Mouse (Mus musculus): ENCODE measurements around the gene Sec23ip.
"Not testable (repeated sequence)": the region's sequence is repeated elsewhere in the genome, so short reads cannot be mapped to it uniquely, and the experiment has no call there.

Sec23ip gene

DNA sequence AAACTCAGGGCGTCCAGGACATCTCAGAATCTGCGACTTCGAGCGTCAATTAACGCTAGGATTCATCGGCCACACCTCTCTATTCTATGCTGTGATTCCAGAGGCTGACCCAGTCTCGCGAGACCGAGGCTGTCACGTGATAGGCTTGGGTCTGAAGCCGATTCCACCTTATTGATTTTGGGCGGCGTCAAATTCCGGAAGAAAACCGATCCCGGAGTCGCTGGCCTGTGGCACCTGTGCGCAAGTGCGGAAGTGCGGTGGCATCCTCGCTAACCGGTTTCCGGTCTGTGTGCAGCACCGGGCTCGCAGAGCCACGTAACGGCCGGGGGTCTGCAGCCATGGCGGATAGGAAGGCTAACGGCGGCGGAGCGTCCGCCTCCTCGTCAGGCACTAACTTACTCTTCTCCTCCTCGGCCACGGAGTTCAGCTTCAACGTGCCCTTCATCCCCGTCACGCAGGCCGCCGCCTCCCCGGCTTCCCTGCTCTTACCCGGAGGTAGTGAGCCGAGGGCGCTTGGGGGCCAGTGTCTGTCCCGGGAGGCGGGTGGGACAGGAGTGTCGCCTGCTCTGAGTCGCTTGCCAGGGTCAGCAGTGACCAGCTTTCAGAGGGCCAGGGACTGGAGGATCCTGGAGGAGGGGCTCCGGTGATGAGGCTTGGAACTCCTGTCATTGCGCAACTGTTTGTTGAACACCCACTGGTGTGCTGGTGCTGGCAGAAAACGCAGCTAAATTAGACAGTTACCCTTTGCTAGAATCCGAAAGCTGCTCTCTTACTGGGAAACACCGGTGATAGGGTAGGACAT is at the start of gene Sec23ip:
Gene Sec23ip (plus strand): TSS at position 260 of the 802 bp plus-strand sequence.
- DNase-seq: peak; percentile 100

DNA sequence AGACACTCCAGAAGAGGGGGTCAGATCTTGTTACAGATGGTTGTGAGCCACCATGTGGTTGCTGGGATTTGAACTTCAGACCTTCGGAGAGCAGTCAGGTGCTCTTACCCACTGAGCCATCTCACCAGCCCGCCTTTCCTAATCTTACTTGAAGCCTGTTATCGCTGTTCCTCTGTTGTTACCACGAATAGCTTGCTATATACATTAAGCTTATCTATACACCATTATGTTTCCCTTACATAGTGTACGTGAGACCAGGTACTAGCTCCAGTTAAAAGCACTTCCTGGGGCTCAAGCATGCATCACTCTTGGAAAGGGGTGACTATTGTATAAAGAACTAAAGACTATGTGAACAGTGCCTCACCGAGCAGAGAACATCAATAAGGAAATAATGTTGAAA is 44.8 kb upstream of the Sec23ip start:
- DNase-seq: not testable (repeated sequence)

DNA sequence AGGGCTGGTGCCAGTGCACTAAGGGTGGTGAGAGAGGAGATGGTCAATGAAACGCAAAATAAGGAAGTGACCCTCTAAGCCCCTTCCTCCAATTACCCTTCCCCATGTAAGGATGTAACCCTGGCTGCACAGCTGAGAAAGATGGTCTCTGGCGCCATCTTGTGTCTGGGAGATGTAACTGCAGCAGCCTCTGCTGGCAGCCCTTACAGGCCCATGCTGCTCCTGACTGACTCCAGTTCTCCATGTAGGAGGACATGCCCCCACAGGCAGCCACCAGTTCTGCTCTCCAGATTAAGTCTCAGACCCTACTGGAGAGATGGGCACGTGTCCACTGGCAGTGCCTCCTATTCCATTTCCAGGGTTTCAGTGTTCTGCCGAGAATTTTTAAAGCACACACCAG is 39.0 kb upstream of the Sec23ip start:
- DNase-seq: peak; percentile 68

DNA sequence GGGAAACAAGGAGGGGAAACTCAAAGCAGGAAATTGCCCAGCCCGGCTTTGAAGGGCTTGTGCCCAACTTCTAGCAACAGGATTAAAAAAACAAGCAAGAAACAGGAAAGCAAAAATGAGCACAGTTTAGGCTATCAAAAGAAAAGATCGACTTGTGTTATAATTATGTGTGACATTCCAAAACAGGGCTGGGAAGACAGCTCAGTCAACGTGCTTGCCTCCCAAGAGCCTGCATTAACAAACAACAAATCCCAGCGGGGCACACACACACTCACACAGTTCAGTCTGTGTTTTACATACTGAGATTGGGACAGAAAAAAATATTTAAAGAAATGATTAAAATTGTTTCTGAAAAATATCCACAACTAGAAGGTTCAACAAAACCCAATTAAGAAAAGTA is 26.8 kb upstream of the Sec23ip start:
- no peak for DNase-seq

GRCm38 (mm10) chr7:128724761-128725160 is 20.0 kb upstream of the Sec23ip start:
- DNase-seq: peak; percentile 84

- no peak for DNase-seq
Observed at GRCm38 (mm10) chr7:128725189-128725588, 19.6 kb upstream of the Sec23ip start.

GRCm38 (mm10) chr7:128726999-128727398 is 17.7 kb upstream of the Sec23ip start:
- DNase-seq: no peak

DNA sequence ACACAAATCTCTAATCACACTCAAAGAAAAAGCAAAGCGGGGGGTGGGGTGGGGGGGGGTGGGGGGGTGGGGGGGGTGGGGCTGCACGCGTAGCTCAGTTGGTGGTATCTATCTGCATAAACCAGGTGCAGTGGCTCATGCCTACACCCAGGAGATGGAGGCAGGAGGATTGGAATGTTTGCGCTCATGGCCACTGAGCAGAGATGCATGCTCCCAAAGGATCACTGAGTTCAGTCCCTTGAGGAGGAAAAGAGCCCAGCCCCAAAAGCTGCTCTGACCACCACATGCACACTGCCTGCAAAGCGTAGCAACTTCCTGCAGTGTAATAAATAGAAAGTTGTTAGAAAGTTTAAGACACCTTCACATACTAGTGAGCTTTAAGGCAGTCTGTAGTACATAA is 17.0 kb upstream of the Sec23ip start:
- DNase-seq: no peak

- DNase-seq: peak; percentile 32
Observed at GRCm38 (mm10) chr7:128728738-128729137, 16.0 kb upstream of the Sec23ip start.

GRCm38 (mm10) chr7:128731585-128731984 is 13.2 kb upstream of the Sec23ip start:
- no peak for DNase-seq

GRCm38 (mm10) chr7:128738041-128738440 is 6.7 kb upstream of the Sec23ip start:
- DNase-seq: no peak

- DNase-seq: no peak
Observed at GRCm38 (mm10) chr7:128739116-128739461, 5.7 kb upstream of the Sec23ip start.

DNA sequence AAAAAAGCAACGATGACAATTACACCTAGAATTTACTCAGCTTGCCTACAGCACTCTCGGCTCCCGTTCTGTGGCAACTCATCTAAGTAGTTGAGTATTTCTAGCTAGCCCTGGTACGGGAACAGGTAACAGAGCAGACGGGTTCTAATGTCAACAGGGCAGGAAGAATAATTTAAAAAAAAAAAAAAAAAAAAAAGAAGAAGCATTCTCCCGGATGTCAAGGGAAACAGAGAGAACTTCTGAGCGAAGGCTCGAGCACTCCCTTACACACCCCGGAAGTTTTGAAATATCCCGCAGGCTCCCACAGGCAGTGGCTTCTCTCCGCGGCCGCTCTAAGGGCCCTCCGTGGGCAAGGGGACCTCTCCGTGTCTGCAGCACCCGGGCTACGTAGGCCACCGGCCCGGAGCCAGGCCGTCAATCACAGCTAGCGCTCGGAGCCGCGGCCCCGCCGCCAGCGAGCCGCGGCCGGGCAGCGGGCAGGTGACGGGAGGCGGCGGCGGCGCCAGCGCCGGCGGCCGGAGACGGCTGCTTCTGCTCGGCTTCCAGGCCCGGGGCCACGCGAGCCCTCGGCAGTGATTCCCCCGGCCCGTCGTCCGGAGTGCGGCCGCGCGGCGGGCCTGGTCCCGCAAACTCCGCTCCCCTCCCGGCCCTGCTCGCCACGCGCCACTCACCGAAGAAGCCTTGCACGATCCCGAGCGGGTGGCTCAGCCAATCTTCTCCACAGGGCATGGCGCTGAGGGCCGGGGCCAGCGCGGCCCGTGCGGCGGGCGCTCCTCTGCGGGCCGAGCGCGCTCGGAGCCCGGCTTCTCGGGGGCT is 5.1 kb upstream of the Sec23ip start:
- peak; percentile 48 for DNase-seq

- peak; percentile 97 for DNase-seq
Observed at GRCm38 (mm10) chr7:128740334-128740733, 4.4 kb upstream of the Sec23ip start, which contains the start of gene Mcmbp. Gene Mcmbp (minus strand): TSS chr7:128740495.

DNA sequence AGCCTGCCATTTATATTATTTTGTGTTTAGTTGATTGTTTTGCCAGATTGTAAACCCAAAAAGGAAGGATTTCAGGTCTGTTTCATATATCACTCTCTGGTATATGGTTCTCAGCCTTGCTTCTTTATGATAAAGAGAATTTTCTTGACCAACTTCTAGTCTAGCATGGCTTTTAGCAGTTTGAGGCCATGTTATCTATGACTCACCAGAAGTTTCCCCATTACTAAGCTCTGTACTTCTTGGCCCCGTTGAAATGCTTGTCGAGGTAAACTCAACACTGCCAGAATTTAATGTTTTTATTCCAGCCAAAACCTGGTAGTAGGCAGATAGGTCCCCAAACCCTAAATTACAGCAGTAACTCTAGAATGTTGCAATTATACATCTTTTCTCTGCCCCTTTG is 845 bp upstream of the Sec23ip start:
- no peak for DNase-seq

DNA sequence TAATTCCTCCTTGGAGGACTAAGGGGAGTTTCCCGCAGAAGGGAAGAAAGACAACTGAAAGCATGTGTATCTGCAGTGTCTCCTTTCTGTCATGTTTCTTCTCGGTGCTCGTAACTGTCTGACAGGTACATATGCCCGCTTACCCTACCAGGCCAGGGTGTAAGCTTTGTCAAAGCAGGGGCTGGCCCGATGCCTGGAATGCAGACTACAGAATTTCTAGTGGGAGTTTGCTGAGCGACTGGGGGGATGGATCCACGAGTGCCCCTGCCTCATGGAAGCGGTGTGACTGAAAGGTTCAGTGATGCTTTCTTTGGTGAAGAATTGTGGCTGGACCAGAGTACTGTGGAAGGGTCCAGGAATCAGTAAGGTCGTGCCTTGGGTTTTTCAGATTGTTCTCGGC is 1.4 kb downstream of the Sec23ip start:
- DNase-seq: peak; percentile 16

- DNase-seq: peak; percentile 85
Observed at GRCm38 (mm10) chr7:128748758-128749157, 4.0 kb downstream of the Sec23ip start.

DNA sequence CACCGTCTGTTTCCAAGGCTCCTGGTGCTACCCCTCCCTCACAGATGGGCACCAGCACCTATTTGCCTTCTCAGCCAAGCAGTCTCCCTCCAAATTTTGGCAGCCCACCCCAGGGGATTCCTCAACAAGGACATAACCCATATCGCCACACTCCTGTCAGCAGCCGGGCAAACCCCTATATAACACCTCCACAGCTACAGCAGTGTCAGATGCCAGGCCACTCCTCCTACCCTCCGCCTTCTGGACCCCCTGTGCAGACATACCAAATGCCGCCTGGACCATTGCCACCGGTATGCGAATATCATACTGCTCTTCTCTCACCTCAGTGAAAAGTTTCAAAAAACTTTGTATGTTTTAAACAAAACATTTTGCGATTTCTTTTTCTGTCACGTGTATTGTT is 5.6 kb downstream of the Sec23ip start:
- DNase-seq: no peak

DNA sequence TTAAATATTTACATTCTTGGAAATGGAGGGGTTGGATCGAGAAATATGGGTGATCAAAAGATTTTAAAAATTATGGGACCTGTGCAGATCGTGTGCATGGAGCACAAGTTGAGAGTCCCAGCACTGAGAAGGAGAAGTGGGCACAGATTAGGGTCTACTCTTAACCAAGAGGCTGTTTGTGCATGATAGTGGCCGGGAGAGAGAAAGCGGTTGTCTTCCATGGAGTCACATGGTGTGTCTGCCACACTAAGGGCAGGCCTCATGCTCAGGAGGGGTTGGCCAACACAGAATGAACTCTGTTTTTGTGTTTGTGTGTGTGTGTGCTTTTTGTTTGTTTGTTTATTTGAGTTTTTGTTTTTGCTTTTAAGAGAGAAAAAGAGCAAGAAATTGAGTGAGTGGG is 7.3 kb downstream of the Sec23ip start:
- DNase-seq: no peak

- DNase-seq: peak; percentile 79
Observed at GRCm38 (mm10) chr7:128755396-128755795, 10.7 kb downstream of the Sec23ip start.

DNA sequence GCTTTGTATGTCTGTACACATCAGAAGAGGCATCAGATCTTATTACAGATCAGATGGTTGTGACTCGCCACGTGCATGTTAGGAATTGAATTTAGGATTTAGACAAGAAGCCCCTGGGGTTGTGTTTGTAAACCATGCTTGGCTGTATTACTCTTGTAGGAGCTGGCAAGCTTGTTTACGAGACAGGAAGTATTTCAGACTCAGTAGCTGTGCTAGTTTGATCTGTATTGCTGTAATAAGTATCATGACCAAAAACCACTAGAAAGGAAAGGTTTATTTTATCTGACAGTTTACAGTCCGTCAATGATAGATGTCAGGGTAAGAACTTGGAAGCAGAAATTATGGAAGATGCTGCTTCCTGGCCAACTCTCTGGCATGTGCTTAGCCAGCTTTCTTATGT is 14.2 kb downstream of the Sec23ip start:
- DNase-seq: no peak

GRCm38 (mm10) chr7:128766696-128767095 is 22.0 kb downstream of the Sec23ip start:
- no peak for DNase-seq

DNA sequence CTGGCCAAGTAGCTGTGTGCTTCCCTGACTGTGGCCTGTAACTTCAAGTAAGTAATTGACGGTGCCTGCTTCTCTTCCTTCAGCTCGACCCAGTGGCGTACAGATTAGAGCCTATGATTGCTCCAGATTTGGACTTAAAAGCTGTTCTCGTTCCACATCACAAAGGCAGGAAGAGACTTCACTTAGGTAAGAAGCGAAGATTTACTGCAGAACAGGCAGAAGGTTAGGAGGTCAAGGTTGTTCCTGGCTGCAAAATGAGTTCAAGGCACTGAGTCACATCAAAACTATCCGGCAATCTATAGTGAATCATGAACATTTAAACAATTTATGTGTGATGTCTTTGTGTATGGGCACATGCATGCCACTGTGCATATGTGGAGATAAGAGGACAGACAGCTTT is 32.5 kb downstream of the Sec23ip start:
- DNase-seq: no peak

DNA sequence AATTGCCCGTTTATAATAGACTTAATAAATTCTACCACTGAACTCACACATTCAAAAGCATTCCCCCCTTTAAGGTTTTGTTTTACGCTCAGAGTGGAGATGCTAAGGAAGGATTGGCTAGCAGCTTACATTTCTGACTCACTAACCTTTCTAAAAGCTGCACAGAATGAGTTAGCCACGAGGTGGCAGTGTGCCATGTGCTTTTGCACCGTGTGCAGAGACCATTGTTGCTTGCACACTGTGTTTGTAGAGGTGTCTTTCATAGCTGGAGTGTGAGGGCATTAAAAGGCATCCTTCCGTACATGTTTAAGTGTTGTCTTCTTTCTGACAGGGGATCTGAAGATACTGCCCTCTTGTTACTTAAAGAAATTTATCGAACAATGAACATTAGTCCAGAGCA is 34.6 kb downstream of the Sec23ip start:
- peak; percentile 30 for DNase-seq

Data from kidney, adult 9 months (tissue).